Mouse (Mus musculus) heart, embryonic 14.5 days (tissue): ENCODE measurements around the gene Zfp988. TPM values are rescaled to one million over a fixed set of nuclear protein-coding genes. Genes with fewer than 3 reads are reported as not detected.
"Not testable (repeated sequence)": the region's sequence is repeated elsewhere in the genome, so short reads cannot be mapped to it uniquely, and the experiment has no call there.

ENCODE experiments used
- ATAC-seq: fragments of 200-750 bp; cut with Nextera tagmentation; 2 replicates; pipeline ENCODE4 v1.8.0; 2017; ENCODE audit warnings: low read depth, moderate TSS enrichment; ENCODE audit not compliant: insufficient number of reproducible peaks, insufficient read depth, low FRiP score
- H3K27ac ChIP-seq, 2 experiments: fragments of 200-500 bp in 1 of 2; fragments of 300-500 bp in 1 of 2; sonication (generic) in 1 of 2; replicated peaks in 1 of 2; 2 replicates each; pipeline ENCODE4 v1.5.1; 2012 to 2014; ENCODE audit warnings: low read depth in 2 of 2, low read length in 2 of 2, control low read depth in 1 of 2, mild to moderate bottlenecking in 1 of 2, mixed read lengths in 1 of 2; ENCODE audit not compliant: control insufficient read depth in 1 of 2, insufficient read depth in 1 of 2
- H3K27me3 ChIP-seq: fragments of 300-500 bp; sonication (generic); 2 replicates; pipeline ENCODE4 v1.6.1; 2014; ENCODE audit warnings: mild to moderate bottlenecking, low read length, control low read depth; ENCODE audit not compliant: control insufficient read depth, insufficient read depth
- H3K36me3 ChIP-seq: fragments of 300-500 bp; sonication (generic); 2 replicates; pipeline ENCODE4 v1.6.1; 2014; ENCODE audit warnings: mild to moderate bottlenecking, control low read depth, low read length, mixed read lengths; ENCODE audit not compliant: control insufficient read depth, insufficient read depth
- H3K4me1 ChIP-seq, 2 experiments: fragments of 200-500 bp in 1 of 2; fragments of 300-500 bp in 1 of 2; sonication (generic) in 1 of 2; 2 replicates each; pipeline ENCODE4 v1.6.1; 2012 to 2014; ENCODE audit warnings: low read length in 2 of 2, control low read depth in 1 of 2, mixed read lengths in 1 of 2; ENCODE audit not compliant: control insufficient read depth in 2 of 2, insufficient read depth in 2 of 2
- H3K4me2 ChIP-seq: fragments of 300-500 bp; sonication (generic); 2 replicates; pipeline ENCODE4 v1.6.1; 2014; ENCODE audit warnings: mild to moderate bottlenecking, low read length
- H3K4me3 ChIP-seq, 2 experiments: fragments of 200-500 bp in 1 of 2; fragments of 300-500 bp in 1 of 2; sonication (generic) in 1 of 2; 2 replicates each; pipeline ENCODE4 v1.5.1; 2012 to 2014; ENCODE audit warnings: low read length in 2 of 2, mild to moderate bottlenecking in 2 of 2, control low read depth in 1 of 2, low read depth in 1 of 2, moderate library complexity in 1 of 2; ENCODE audit not compliant: control insufficient read depth in 1 of 2, insufficient read depth in 1 of 2
- H3K9ac ChIP-seq: fragments of 300-500 bp; sonication (generic); 2 replicates; pipeline ENCODE4 v1.6.1; 2014; ENCODE audit warnings: mild to moderate bottlenecking, low read length
- H3K9me3 ChIP-seq: fragments of 300-500 bp; sonication (generic); 2 replicates; pipeline ENCODE4 v1.6.1; 2016; ENCODE audit warnings: low read length, control low read depth; ENCODE audit not compliant: control insufficient read depth
- WGBS: fragments of 180-500 bp; shearing (Covaris S2); extraction: QIAGEN DNeasy Blood & Tissue Kit; methylation state at CpG from one replicate; pipeline ENCODE4 v1.1.7; 2014; 5-methylcytosine and 5-hydroxymethylcytosine counted together
- polyA plus RNA-seq: library from polyadenylated mRNA; unstranded; fragments of >200 nt; fragmentation: Nextera tagmentation; extraction: Ambion mirVana; gene quantifications from 2 replicates; pipeline ENCODE4 v1.2.1, GENCODE M21; 2014

Gene Zfp988
- polyA plus RNA-seq, 1 experiment from 2014 or later = not detected

DNA sequence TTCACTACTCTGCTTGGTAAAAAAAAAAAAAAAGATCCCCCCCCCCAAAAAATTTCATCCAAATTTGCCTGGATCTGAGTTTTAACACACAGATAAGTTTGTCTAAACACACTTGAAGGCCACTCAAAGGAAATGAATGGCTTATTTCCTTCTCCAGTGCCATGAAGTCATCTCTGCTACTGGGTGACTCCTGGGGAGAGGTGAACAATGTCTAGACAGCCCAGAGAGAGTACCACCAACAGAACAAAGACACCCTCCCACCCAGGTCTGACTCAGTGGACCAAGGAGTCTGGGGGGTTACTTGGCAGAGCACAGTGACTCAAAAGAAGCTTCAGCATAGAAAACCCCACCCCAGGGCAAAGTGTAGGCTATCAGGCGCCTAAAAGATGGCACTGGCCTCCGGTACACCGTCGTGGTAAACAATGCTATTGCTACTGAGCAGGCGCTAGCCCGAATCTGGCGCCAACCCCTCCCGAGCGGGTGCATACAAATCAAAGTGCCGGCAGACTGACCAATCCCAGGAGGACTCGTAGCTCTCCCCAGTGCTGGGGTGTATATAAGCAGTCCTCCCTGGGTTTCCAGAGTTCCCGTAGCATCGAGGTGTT lies 46.0 kb downstream of the Zfp988 start:
- not testable (repeated sequence) for H3K4me2 ChIP-seq, ATAC-seq, H3K4me3 ChIP-seq, H3K36me3 ChIP-seq, H3K27me3 ChIP-seq, H3K4me1 ChIP-seq, H3K27ac ChIP-seq, H3K9ac ChIP-seq
- H3K9me3 ChIP-seq = peaks cover 46% of the 10 kb centered on the region
- WGBS = 77% methylated on average over 10 of the region's 13 CpGs

DNA sequence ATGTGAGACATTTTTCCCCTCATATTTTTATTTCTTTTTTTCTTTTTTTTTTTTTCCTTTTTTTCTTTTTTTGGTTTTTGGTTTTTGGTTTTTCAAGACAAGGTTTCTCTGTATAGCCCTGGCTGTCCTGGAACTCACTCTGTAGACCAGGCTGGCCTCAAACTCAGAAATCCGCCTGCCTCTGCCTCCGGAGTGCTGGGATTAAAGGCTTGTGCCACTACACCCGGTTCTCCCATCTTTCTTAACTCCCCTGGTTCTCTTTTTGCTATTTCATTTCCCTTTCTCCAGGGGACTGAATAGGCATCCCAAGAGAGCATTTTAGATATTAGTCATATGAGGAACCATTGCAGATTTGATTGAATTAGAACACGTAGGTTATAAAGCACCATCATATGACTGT lies 48.2 kb downstream of the Zfp988 start:
- not testable (repeated sequence) for H3K9ac ChIP-seq, H3K36me3 ChIP-seq, H3K4me1 ChIP-seq, H3K27me3 ChIP-seq, H3K4me3 ChIP-seq, ATAC-seq, H3K4me2 ChIP-seq, H3K27ac ChIP-seq
- H3K9me3 ChIP-seq = peaks cover 30% of the 10 kb centered on the region
- 66% methylated on average over 4 of the region's 4 CpGs for WGBS

DNA sequence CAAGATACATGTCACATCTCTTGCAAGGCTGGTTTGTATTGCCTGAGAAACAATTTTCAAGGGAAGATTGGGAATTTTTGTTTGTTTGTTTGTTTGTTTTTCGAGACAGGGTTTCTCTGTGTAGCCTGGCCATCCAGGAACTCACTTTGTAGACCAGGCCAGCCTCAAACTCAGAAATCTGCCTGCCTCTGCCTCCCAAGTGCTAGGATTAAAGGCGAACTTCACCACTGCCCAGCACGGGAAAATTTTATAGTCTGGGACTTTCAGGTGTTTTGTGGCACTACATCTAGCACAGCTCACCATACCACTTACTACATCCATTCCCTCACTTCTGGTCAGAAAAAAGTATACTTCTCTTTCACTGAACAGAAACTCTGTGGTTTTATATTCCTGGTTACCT lies 50.6 kb downstream of the Zfp988 start:
- not testable (repeated sequence) for H3K27me3 ChIP-seq, H3K36me3 ChIP-seq, H3K4me2 ChIP-seq, ATAC-seq, H3K9me3 ChIP-seq, H3K4me1 ChIP-seq, H3K9ac ChIP-seq, H3K4me3 ChIP-seq, H3K27ac ChIP-seq
- no CpG with 5 or more reads among the region's 3 CpGs for WGBS

DNA sequence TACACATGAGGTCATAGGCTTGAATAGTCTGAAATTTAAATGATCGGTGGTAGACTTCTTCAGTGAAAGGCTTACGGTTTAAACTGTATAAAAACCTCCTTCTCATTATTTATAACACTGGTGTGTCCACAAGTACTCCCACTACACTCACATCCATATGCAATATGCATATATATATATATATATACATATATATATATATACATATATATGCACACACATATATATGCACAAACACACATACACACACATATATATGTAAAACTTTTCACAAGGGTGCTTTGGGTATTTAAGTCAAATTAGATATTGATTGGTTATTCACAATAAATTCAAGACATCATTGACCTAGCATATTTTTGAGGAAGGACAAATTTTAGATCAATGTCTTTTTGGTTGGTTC lies 51.7 kb downstream of the Zfp988 start:
- H3K4me3 ChIP-seq, H3K4me2 ChIP-seq, H3K27me3 ChIP-seq, H3K4me1 ChIP-seq, H3K27ac ChIP-seq, H3K36me3 ChIP-seq, H3K9ac ChIP-seq, ATAC-seq, H3K9me3 ChIP-seq: not testable (repeated sequence)
- WGBS = no CpG with 5 or more reads among the region's 2 CpGs

DNA sequence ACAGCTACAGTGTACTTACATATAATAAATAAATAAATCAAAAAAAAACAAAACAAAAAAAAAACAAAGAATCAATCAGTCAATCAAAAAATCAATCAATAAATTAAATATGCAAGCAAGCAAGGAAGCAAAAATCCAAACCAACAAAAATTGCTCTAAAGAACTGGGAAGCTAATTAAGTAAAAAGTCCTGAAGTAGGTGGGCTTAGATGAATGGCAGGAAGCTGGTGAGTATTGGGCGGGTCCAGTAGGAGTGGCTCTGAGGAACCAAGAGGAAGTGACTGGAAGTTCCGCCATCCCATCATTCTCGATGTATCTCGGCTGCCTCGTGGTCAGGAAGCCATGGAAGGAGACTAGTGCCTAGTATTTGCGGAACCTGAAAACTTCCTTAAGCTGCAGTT lies 55.5 kb downstream of the Zfp988 start, which contains the start of gene Zfp978:
Gene Zfp978 (plus strand): TSS at position 301 of the 400 bp plus-strand sequence.
- not testable (repeated sequence) for H3K27me3 ChIP-seq, H3K4me3 ChIP-seq, ATAC-seq, H3K27ac ChIP-seq, H3K9ac ChIP-seq, H3K36me3 ChIP-seq, H3K4me1 ChIP-seq, H3K4me2 ChIP-seq, H3K9me3 ChIP-seq
- no CpG with 5 or more reads among the region's 6 CpGs for WGBS

DNA sequence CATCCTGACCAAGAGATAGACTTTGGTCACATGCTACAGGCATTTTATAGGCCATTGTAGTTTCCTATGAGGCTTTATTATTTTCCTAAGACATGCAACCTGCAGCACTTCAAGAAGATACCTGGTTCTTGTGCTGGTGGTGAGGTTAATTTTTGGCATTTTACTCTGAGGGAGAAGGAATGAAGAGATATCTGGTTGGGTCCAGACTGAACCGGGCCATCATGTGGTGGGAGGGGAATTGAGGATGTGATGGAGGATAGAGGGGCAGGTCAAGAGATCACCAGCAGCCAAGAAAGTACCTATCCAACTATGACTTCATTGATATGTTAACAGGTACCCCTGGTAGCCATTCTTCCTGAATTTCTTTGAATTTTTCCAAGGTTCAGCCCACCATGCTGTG lies 56.4 kb downstream of the Zfp988 start:
- H3K4me2 ChIP-seq, H3K4me1 ChIP-seq, H3K4me3 ChIP-seq, ATAC-seq, H3K9me3 ChIP-seq, H3K27me3 ChIP-seq, H3K9ac ChIP-seq, H3K27ac ChIP-seq, H3K36me3 ChIP-seq: not testable (repeated sequence)
- no CpG with 5 or more reads among the region's 1 CpGs for WGBS

DNA sequence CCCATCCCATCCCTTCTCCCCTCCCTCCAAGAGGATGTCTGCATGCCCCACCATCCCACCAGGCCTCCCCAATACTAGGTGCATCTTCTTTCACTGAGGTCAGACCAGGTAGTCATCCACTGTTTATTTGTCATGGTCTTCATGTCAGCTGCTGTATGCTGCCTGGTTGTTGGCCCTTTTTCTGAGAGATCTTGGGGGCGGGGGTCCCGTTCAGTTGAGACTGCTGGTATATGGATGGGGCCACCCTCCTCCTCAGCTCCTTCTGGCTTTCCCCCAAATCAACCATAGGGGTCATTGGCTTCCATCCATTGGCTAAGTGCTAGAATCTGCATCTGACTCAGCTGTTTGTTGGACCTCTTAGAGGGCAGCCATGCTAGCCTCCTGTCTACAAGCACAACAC lies 64.1 kb downstream of the Zfp988 start:
- not testable (repeated sequence) for H3K4me1 ChIP-seq, H3K27ac ChIP-seq, H3K9me3 ChIP-seq, H3K27me3 ChIP-seq, H3K36me3 ChIP-seq, H3K4me3 ChIP-seq, H3K9ac ChIP-seq, H3K4me2 ChIP-seq
- WGBS = no CpG with 5 or more reads among the region's 2 CpGs
- ATAC-seq = peak; percentile 69

DNA sequence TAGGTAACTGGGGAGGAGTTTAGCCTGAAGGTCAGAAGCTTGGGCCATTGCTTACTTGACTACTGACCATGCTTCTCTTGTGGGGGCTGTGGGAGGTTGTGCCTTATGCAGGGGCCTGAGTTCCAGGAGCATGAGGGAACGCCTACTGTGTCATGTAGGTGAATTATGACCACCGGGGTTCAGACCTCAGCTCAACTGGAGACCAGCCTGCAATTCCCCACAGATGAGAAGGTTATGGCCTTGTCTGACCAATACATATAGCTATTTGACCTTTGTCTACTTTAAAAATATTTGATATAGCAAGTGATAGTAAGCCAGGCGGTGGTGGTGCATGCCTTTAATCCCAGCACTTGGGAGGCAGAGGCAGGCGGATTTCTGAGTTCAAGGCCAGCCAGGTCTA lies 77.7 kb downstream of the Zfp988 start:
- H3K9ac ChIP-seq, H3K9me3 ChIP-seq, H3K27ac ChIP-seq, H3K4me3 ChIP-seq, ATAC-seq, H3K4me1 ChIP-seq, H3K27me3 ChIP-seq, H3K4me2 ChIP-seq, H3K36me3 ChIP-seq: not testable (repeated sequence)
- 73% methylated on average over 2 of the region's 4 CpGs for WGBS
